8 mouse cellular contexts compared by ENCODE assay signal in genomic region chr4:133013266-133013891, GRCm38 (mm10). TPM values are rescaled to one million over a fixed set of nuclear protein-coding genes. Genes with fewer than 3 reads are reported as not detected.
A peak's percentile ranks its signal among the peaks of the same experiment; 100 is the strongest.
DNase-seq lines count a peak whose midpoint lies in the region; ATAC-seq and TF ChIP-seq lines count a peak whose summit lies in the region.

No protein-coding gene starts in this region.

- H3K27me3 ChIP-seq in intestine, embryonic 15.5 days (replicated peaks): peaks cover 7% of the 10 kb centered on the region
- no peaks in the 10 kb centered on the region for H3K27me3 ChIP-seq in liver, adult 2 months (ENCODE audit: control insufficient read depth, insufficient read depth, low read length)
- H3K27me3 ChIP-seq in neural tube, embryonic 11.5 days (ENCODE audit: control insufficient read depth, insufficient read depth, low read length): peaks cover 13% of the 10 kb centered on the region

- H3K9me3 ChIP-seq in intestine, embryonic 15.5 days: no peaks in the 10 kb centered on the region
- H3K9me3 ChIP-seq in neural tube, embryonic 11.5 days (ENCODE audit: control insufficient read depth, low read length): no peaks in the 10 kb centered on the region

- H3K79me2 ChIP-seq in liver, adult 2 months (ENCODE audit: control insufficient read depth, insufficient read depth, low read length): peaks cover 43% of the 10 kb centered on the region

- 14% methylated on average over 17 of the region's 18 CpGs for WGBS in intestine, embryonic 15.5 days
- WGBS in liver, adult 2 months: 6% methylated on average over 18 of the region's 18 CpGs
- WGBS in neural tube, embryonic 11.5 days: 6% methylated on average over 11 of the region's 18 CpGs

- H3K4me3 ChIP-seq in intestine, embryonic 15.5 days (replicated peaks): peak overlapping the region; percentile 90
- H3K4me3 ChIP-seq in liver, adult 2 months (ENCODE audit: insufficient read depth, low read depth, low read length): peak overlapping the region; percentile 87
- peak overlapping the region; percentile 95 for H3K4me3 ChIP-seq in neural tube, embryonic 11.5 days (ENCODE audit: low read depth, low read length)

- peak; percentile 54 to 59 for DNase-seq in left cerebral cortex, postnatal 36 days (ENCODE audit: low spot score in 2 of 2)
- DNase-seq in left cerebral cortex, adult 9 months (ENCODE audit: low spot score in 2 of 2): no peak
- peak; percentile 58 to 65 for DNase-seq in cerebellum, postnatal 14 days
- DNase-seq in liver, adult 2 months (ENCODE audit: extremely low read depth, low read depth, low spot score): peak; percentile 94
- DNase-seq in neural tube, embryonic 11.5 days (ENCODE audit: low spot score): no peak
- DNase-seq in thymus, postnatal 14 days: peak; percentile 58

- intact Hi-C loops in left cerebral cortex, postnatal 36 days (cut with DNase I): loop anchor here (2.0 to 5.0 kb wide), 3 partner anchors 43 to 199 kb away; partner anchors contain the start of genes Cd164l2 and Gpr3

- ATAC-seq in granulocyte monocyte progenitor cell, adult 5-6 weeks (replicated peaks; ENCODE audit: poor library complexity, severe bottlenecking): peak; percentile 8
- no peak for ATAC-seq in intestine, embryonic 15.5 days
- no peak for ATAC-seq in neural tube, embryonic 11.5 days (ENCODE audit: insufficient read depth, low FRiP score, low TSS enrichment)

- TF ChIP-seq POLR2A in liver, adult 2 months (IDR thresholded peaks at IDR 0.05; ENCODE audit: extremely low read depth, insufficient read depth, low read length): no peak

- no peaks in the 10 kb centered on the region for H3K36me3 ChIP-seq in intestine, embryonic 15.5 days
- H3K36me3 ChIP-seq in liver, adult 2 months (ENCODE audit: control insufficient read depth, insufficient read depth, low read length): no peaks in the 10 kb centered on the region
- H3K36me3 ChIP-seq in neural tube, embryonic 11.5 days (ENCODE audit: control insufficient read depth, insufficient read depth, low read length): no peaks in the 10 kb centered on the region

- H3K4me2 ChIP-seq in intestine, embryonic 15.5 days (replicated peaks): peak overlapping the region; percentile 88
- H3K4me2 ChIP-seq in neural tube, embryonic 11.5 days (ENCODE audit: low read depth): peak overlapping the region; percentile 87

- H3K9ac ChIP-seq in intestine, embryonic 15.5 days: peak overlapping the region; percentile 93
- H3K9ac ChIP-seq in liver, adult 2 months (ENCODE audit: low read depth, low read length): peak overlapping the region; percentile 67
- H3K9ac ChIP-seq in neural tube, embryonic 11.5 days (ENCODE audit: low read length): peak overlapping the region; percentile 98

- TF ChIP-seq CTCF in liver, adult 2 months (IDR thresholded peaks at IDR 0.05; ENCODE audit: low read depth, low read length): no peak

- H3K4me1 ChIP-seq in intestine, embryonic 15.5 days (replicated peaks): peaks cover 63% of the 10 kb centered on the region
- H3K4me1 ChIP-seq in liver, adult 2 months (ENCODE audit: control insufficient read depth, insufficient read depth, low read length): peaks cover 6% of the 10 kb centered on the region
- peaks cover 41% of the 10 kb centered on the region for H3K4me1 ChIP-seq in neural tube, embryonic 11.5 days (ENCODE audit: control insufficient read depth, insufficient read depth, low read length)

- H3K27ac ChIP-seq in intestine, embryonic 15.5 days: peak overlapping the region; percentile 97
- H3K27ac ChIP-seq in liver, adult 2 months (replicated peaks; ENCODE audit: insufficient read depth, low read depth, low read length): peak overlapping the region; percentile 80
- H3K27ac ChIP-seq in neural tube, embryonic 11.5 days (ENCODE audit: low read depth, low read length): peak overlapping the region; percentile 81

RNA-seq across cellular contexts. Expression of gene Ahdc1, which starts 2.3 kb away (rescaled TPM):
- total RNA-seq in left cerebral cortex, postnatal 36 days (2021): 100 to 1,000 TPM in 1 of 2 experiments, 10 to 100 TPM in 1; 91.3 to 110 TPM
- 1.3 and 4.7 TPM in 2 replicates for total RNA-seq in granulocyte monocyte progenitor cell, adult 5-6 weeks (2014; fragmentation: Nextera tagmentation)
- total RNA-seq in granulocyte monocyte progenitor cell, adult 5-6 weeks (2017): 0.26 and 0.93 TPM in 2 replicates
- 5.4 and 6.3 TPM in 2 replicates for polyA plus RNA-seq in intestine, embryonic 15.5 days (2015; fragmentation: Nextera tagmentation; extraction: Ambion mirVana)
- total RNA-seq in liver, adult 2 months (2014; rRNA removed): 2.4 and 4.1 TPM in 2 replicates
- polyA plus RNA-seq in liver, adult 2 months (2012; rRNA removed): 8.7 and 8.8 TPM in 2 replicates
- polyA plus RNA-seq in neural tube, embryonic 11.5 days (2014; fragmentation: Nextera tagmentation; extraction: Ambion mirVana): 6.1 and 7.2 TPM in 2 replicates

RNA-seq across cellular contexts. Expression of gene Fgr, which starts 39.5 kb away (rescaled TPM):
- under 1 TPM in 1 of 2 experiments, not detected in 1; 0.17 TPM for total RNA-seq in left cerebral cortex, postnatal 36 days (2021)
- total RNA-seq in granulocyte monocyte progenitor cell, adult 5-6 weeks (2014; fragmentation: Nextera tagmentation): not detected in 2 replicates
- 0.99 and 2.4 TPM in 2 replicates for total RNA-seq in granulocyte monocyte progenitor cell, adult 5-6 weeks (2017)
- polyA plus RNA-seq in intestine, embryonic 15.5 days (2015; fragmentation: Nextera tagmentation; extraction: Ambion mirVana): 2.3 and 3.7 TPM in 2 replicates
- total RNA-seq in liver, adult 2 months (2014; rRNA removed): 1.2 and 1.3 TPM in 2 replicates
- polyA plus RNA-seq in liver, adult 2 months (2012; rRNA removed): 0.86 and 1.6 TPM in 2 replicates
- 0.09 and 0.24 TPM in 2 replicates for polyA plus RNA-seq in neural tube, embryonic 11.5 days (2014; fragmentation: Nextera tagmentation; extraction: Ambion mirVana)

Comparison
In these comparisons a context has a peak if more than half of its experiments do, and no peak if none do; other contexts are left out.
1. DNase-seq: peak in left cerebral cortex, postnatal 36 days (2 of 2), cerebellum, postnatal 14 days (2 of 2), liver, adult 2 months (single experiment) and thymus, postnatal 14 days (single experiment); none in left cerebral cortex, adult 9 months (0 of 2) and neural tube, embryonic 11.5 days (single experiment).
2. RNA of gene Ahdc1, which starts 2.3 kb away (total RNA-seq): 91.3 to 110 TPM in left cerebral cortex, postnatal 36 days; 2.4 to 4.1 TPM in liver, adult 2 months and 0.26 to 4.7 TPM in granulocyte monocyte progenitor cell, adult 5-6 weeks; every median in the first group is over 10 times any median in the second.
3. Peak in every context shown above with its lines, with median percentiles within 50 percentile points of each other: H3K27ac ChIP-seq, H3K4me3 ChIP-seq and H3K9ac ChIP-seq.